Mouse (Mus musculus) liver, adult 2 months (tissue): ENCODE results near the gene Gm13420. TPM values are rescaled to one million over a fixed set of nuclear protein-coding genes. Genes with fewer than 3 reads are reported as not detected.

Experiments used
- DNase-seq: peaks from one replicate; pipeline ENCODE4 v3.0.0-alpha.2; 2011; ENCODE audit warnings: low read depth, low spot score; ENCODE audit errors: extremely low read depth
- H3K27ac ChIP-seq: fragments of 200-500 bp; replicated peaks from 2 replicates; pipeline ENCODE4 v1.5.1; 2012; ENCODE audit warnings: low read depth, mild to moderate bottlenecking, control low read depth, inconsistent platforms, low read length; ENCODE audit not compliant: insufficient read depth
- H3K27me3 ChIP-seq: fragments of 200-500 bp; 2 replicates; pipeline ENCODE4 v1.6.1; 2012; ENCODE audit warnings: mild to moderate bottlenecking, moderate library complexity, low read length, inconsistent platforms; ENCODE audit not compliant: control insufficient read depth, insufficient read depth
- H3K36me3 ChIP-seq: fragments of 200-500 bp; 2 replicates; pipeline ENCODE4 v1.6.1; 2012; ENCODE audit warnings: low read length, inconsistent platforms; ENCODE audit not compliant: control insufficient read depth, insufficient read depth
- H3K4me1 ChIP-seq: fragments of 200-500 bp; 2 replicates; pipeline ENCODE4 v1.6.1; 2011; ENCODE audit warnings: low read length; ENCODE audit not compliant: control insufficient read depth, insufficient read depth
- H3K4me3 ChIP-seq: fragments of 200-500 bp; 2 replicates; pipeline ENCODE4 v1.5.1; 2011; ENCODE audit warnings: low read depth, mild to moderate bottlenecking, control low read depth, low read length, moderate library complexity; ENCODE audit not compliant: insufficient read depth
- H3K79me2 ChIP-seq: fragments of 200-500 bp; 2 replicates; pipeline ENCODE4 v1.6.1; 2012; ENCODE audit warnings: inconsistent platforms, mild to moderate bottlenecking, low read length, moderate library complexity; ENCODE audit not compliant: control insufficient read depth, insufficient read depth
- H3K9ac ChIP-seq: fragments of 200-500 bp; 2 replicates; pipeline ENCODE4 v1.6.1; 2012; ENCODE audit warnings: low read depth, mild to moderate bottlenecking, control low read depth, inconsistent platforms, low read length
- CTCF ChIP-seq: fragments of 200-500 bp; IDR thresholded peaks from 2 replicates; pipeline ENCODE4 v1.5.1; 2011; ENCODE audit warnings: low read depth, low read length, control low read depth
- POLR2A ChIP-seq: fragments of 200-500 bp; IDR thresholded peaks from 2 replicates; pipeline ENCODE4 v1.6.1; 2011; ENCODE audit warnings: low read length, control low read depth; ENCODE audit not compliant: insufficient read depth; ENCODE audit errors: extremely low read depth
- WGBS: fragments of 180-500 bp; shearing (Covaris S2); methylation state at CpG from one replicate; pipeline ENCODE4 v1.1.7; 2018; 5-methylcytosine and 5-hydroxymethylcytosine counted together
- polyA plus RNA-seq: library from polyadenylated mRNA; depleted of rRNA; stranded (reverse); fragments of >200 nt; gene quantifications from 2 replicates; pipeline ENCODE4 v1.2.3, GENCODE M21; 2012
- total RNA-seq: library from RNA; depleted of rRNA; stranded (reverse); fragments of >200 nt; gene quantifications from 2 replicates; pipeline ENCODE4 v1.2.3, GENCODE M21; 2014

Gene Gm13420
- total and polyA plus RNA-seq, 2 experiments, result 0.18 to 0.86 TPM

DNA sequence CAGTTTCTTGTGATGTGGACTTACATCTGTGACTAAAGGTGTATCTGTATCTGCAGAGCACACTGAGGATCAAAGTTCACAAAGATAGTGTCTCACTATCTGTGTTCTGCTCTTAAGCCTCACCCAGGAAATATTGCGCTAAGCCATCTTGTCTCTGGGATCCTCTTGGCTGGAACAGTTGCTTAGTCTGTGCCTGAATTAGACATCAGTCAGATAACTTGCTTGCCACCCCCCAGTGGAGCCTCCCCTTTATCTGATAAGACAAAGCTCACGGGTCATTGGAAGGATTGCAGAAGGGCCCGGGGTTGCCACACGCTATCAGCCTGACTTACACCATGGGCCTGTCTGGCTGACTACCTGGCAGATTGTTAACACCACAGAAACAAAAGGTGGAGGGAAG is 21.8 kb upstream of the Gm13420 start:
- H3K36me3 ChIP-seq, result no peaks in the 10 kb centered on the region; the same call in 1 of the 2 replicates
- H3K4me1 ChIP-seq, result peaks cover 10% of the 10 kb centered on the region
- H3K27ac ChIP-seq, result no peak overlapping the region
- no peak overlapping the region for H3K9ac ChIP-seq
- TF ChIP-seq CTCF (no peak), POLR2A (no peak)
- no peaks in the 10 kb centered on the region for H3K27me3 ChIP-seq
- WGBS, result 42% methylated on average over 4 of the region's 4 CpGs
- no peak overlapping the region for H3K4me3 ChIP-seq
- DNase-seq, result peak; percentile 57
- no peaks in the 10 kb centered on the region for H3K79me2 ChIP-seq

DNA sequence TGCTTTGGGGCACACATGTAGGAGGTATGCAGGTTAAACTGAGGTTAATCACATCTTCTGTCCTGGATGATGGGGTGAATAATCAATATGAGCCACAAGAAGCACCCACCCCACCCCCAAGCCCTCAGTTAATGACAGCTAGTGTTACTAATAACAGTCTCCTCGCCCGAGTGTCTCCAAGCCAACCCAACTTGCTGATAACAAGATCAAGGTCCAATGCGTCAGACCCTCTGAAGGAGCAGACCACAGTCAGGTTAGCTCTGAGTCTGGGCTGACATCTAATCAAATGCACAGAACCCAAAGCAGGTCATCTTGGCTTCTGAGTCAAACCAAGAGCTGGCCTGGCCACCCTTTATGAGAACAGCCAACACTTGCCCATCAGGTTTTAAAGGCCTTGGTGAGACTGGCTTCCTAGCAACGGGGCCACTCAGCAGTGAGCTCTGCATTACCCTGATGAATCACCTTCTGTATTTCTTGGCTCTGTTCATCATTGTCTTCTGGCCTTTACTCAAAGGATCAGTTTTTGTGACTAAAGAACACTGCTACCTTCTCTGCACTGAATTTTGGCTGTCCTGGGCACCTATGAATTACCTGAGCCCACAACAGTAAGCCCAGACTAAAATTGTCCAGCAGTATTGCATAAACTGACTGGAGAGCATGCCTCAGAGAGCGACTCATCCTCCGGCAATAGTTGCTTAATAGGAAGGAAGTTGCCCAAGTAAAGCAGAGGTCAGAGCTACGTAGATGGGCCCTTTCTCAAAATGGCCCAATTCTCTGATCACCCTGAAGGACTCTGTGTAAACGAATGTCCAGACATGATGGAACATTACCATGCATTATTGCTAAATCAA is 20.4 kb upstream of the Gm13420 start:
- no peaks in the 10 kb centered on the region; the same call in 1 of the 2 replicates for H3K36me3 ChIP-seq
- H3K27ac ChIP-seq, result peak overlapping the region; percentile 17
- no peak overlapping the region for H3K4me3 ChIP-seq
- 24% methylated on average over 8 of the region's 8 CpGs for WGBS
- TF ChIP-seq POLR2A (no peak), CTCF (no peak)
- H3K4me1 ChIP-seq, result peaks cover 10% of the 10 kb centered on the region
- no peak overlapping the region for H3K9ac ChIP-seq
- DNase-seq, result peak; percentile 84
- no peaks in the 10 kb centered on the region for H3K79me2 ChIP-seq
- no peaks in the 10 kb centered on the region for H3K27me3 ChIP-seq

DNA sequence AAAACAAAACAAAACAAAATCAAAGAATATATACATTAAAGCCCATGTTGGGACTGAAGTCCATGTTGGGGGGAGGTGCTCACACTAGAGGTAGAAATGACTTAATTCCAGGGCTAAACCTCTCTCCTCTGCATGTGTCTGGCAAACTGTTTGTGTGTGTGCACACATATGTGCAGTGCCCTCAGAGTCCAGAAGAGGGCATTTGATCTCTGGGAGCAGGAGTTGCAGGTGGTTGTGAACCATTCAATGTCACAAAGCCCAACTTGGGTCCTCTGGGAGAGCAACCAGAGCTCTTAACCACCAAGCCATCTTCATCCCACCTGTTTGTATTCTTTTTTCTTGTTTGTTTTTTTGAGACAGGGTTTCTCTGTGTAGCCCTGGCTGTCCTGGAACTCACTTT is 18.7 kb upstream of the Gm13420 start:
- H3K27me3 ChIP-seq, result no peaks in the 10 kb centered on the region
- TF ChIP-seq POLR2A, result no peak
- no peak; the same call in 1 of the 2 replicates for TF ChIP-seq CTCF
- H3K4me3 ChIP-seq, result no peak overlapping the region
- no peak overlapping the region for H3K27ac ChIP-seq
- no peaks in the 10 kb centered on the region for H3K36me3 ChIP-seq
- H3K79me2 ChIP-seq, result no peaks in the 10 kb centered on the region
- H3K9ac ChIP-seq, result no peak overlapping the region
- DNase-seq, result no peak
- H3K4me1 ChIP-seq, result peaks cover 10% of the 10 kb centered on the region

DNA sequence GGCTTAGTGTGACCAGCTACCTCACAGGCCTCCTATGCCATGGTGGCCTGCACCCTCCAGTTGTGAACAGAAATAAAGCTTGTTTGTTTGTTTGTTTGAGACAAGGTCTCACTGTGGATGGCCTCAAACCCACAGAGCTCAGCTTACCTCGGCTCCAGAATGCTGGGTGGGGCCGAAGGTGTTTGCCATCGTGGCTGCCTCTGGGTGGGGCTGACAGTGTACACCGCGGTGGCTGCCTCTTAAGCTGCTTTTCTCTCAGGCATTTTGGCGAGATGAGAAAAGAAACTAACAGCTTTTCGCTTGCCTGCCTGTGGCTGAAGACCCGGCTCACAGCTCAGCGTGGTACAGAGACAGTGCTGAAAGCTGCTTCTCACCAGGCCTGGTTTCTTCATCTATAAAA is 17.4 kb upstream of the Gm13420 start:
- no peaks in the 10 kb centered on the region for H3K79me2 ChIP-seq
- H3K4me3 ChIP-seq, result no peak overlapping the region
- H3K27me3 ChIP-seq, result no peaks in the 10 kb centered on the region
- DNase-seq, result no peak
- H3K4me1 ChIP-seq, result peaks cover 10% of the 10 kb centered on the region
- WGBS, result 61% methylated on average over 9 of the region's 9 CpGs
- H3K9ac ChIP-seq, result no peak overlapping the region
- no peaks in the 10 kb centered on the region for H3K36me3 ChIP-seq
- no peak for TF ChIP-seq POLR2A
- no peak for TF ChIP-seq CTCF
- H3K27ac ChIP-seq, result no peak overlapping the region

DNA sequence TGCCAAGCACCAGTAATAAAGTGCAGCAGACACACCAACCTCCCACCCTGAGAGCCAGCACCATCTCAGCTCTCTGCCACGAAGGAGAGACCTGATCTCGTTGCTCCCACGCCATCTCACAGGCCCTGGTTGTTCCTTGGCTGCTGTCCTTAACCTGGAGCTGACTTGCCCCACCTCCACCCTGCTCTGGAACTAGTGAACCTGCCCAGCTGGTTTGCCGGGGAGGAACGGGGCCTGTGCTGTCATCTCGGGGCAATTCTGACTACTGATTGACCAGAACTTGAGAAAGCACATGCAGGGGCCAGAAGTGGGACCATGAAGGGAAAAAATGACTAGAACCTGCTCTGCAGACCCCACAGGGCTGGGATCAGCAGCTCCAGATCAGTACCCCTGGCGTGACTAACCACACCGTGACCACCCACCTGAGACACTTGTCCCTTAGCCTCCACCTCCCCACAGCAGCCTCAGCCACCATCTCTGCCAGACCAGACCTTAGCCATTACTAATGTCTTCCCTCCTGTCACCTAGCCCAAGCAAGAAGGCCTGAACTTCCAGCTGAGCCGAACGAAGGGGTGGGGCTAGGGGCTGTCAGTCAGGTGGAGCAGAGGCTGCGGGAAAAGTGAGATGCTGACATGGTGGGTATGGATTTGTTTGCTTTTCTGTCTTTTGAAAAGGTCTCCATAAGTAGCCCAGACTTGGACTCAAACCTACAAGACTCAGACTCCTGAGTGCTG is 16.7 kb upstream of the Gm13420 start:
- Histone ChIP-seq H3K79me2 (no peaks in the 10 kb centered on the region), H3K4me3 (no peak overlapping the region), H3K27me3 (no peaks in the 10 kb centered on the region), H3K36me3 (no peaks in the 10 kb centered on the region), H3K27ac (no peak overlapping the region), H3K9ac (no peak overlapping the region), H3K4me1 (peaks cover 10% of the 10 kb centered on the region)
- no peak for DNase-seq
- WGBS, result 52% methylated on average over 11 of the region's 11 CpGs
- no peak for TF ChIP-seq CTCF

DNA sequence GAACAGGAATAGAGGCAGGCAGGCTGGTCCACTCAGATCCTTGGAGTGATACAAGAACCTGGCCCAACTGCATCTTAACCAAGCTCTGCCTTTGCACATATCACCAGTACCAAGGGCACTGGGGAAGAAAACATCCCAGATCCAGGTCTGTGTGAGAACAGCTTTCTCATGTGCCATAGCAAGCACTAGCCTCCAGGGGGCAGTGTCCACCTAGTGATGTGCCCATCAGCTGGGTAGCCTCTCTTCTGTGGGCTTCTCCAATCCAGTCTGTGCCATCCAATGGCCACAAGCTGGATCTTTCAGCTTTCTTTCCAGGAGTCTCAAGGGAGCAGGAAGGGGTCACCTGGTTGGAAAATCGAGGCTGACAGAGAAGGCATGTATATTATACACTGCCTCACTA is 13.3 kb upstream of the Gm13420 start:
- Histone ChIP-seq H3K27ac (no peak overlapping the region), H3K4me1 (no peaks in the 10 kb centered on the region), H3K79me2 (no peaks in the 10 kb centered on the region), H3K36me3 (no peaks in the 10 kb centered on the region), H3K9ac (no peak overlapping the region), H3K4me3 (no peak overlapping the region), H3K27me3 (no peaks in the 10 kb centered on the region)
- peak; percentile 34 for DNase-seq
- TF ChIP-seq CTCF (peak; percentile 96), POLR2A (no peak)
- 0% methylated on average over 1 of the region's 1 CpGs for WGBS
